Mouse (Mus musculus): Measurements from ENCODE around the gene Cpeb2.

DNA sequence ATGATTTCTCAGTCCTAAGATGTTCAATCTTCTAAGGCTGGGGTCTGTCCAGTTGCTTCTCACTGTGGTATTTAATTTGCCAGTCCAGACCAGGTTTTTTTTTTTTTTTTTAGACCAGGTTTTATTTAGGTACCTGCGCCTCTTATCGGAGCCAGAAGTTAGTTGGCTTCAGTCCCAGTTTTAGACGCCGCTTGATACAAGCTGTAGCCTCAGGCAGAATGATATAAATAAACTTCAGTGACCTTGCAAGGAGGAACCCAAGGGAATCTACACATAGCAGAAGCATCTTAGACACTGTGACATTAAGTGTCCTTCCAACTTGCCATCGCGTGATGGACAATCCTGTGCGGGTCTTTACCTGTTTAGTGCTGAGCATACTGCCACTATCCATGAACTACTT, 64.5 kb downstream of the Cpeb2 start:
- no peak for TF ChIP-seq EP300 (IDR thresholded peaks at IDR 0.05; ENCODE audit: low read depth)
- TF ChIP-seq CTCF (IDR thresholded peaks at IDR 0.05; ENCODE audit: low read depth) = no peak

Measured in heart, postnatal 0 days (tissue).